Mouse (Mus musculus) brain, adult 2 months (tissue): ENCODE data around the gene Ddn.
A peak's percentile ranks its signal among the peaks of the same experiment; 100 is the strongest.

ENCODE experiments used
- DNase-seq: peaks from one replicate; pipeline ENCODE4 v3.0.0; 2011; ENCODE audit warnings: low read depth, low spot score

Gene Ddn

GRCm38 (mm10) chr15:98776280-98777004 is 32.8 kb downstream of the Ddn start:
- DNase-seq = peak; percentile 45

GRCm38 (mm10) chr15:98775533-98775932 is 33.8 kb downstream of the Ddn start:
- no peak for DNase-seq

GRCm38 (mm10) chr15:98774096-98774495 is 35.2 kb downstream of the Ddn start:
- no peak for DNase-seq

- peak; percentile 29 for DNase-seq
These were observed 36.6 kb downstream of the Ddn start for GRCm38 (mm10) chr15:98772511-98773211.

- no peak for DNase-seq
These were observed 37.4 kb downstream of the Ddn start for GRCm38 (mm10) chr15:98771813-98772425.

GRCm38 (mm10) chr15:98768259-98768658 is 41.0 kb downstream of the Ddn start:
- DNase-seq = no peak

- no peak for DNase-seq
These were observed 43.4 kb downstream of the Ddn start for GRCm38 (mm10) chr15:98765929-98766328.

GRCm38 (mm10) chr15:98762670-98763529 is 46.4 kb downstream of the Ddn start, which contains the start of gene Arf3:
Arf3 (minus strand) TSS chr15:98763214.
- peak; percentile 98 for DNase-seq

GRCm38 (mm10) chr15:98762201-98762621 is 47.1 kb downstream of the Ddn start:
- DNase-seq = peak; percentile 91

- DNase-seq = no peak
These were observed 55.2 kb downstream of the Ddn start for GRCm38 (mm10) chr15:98754125-98754524.
